Mouse (Mus musculus): ENCODE measurements around the gene Fam129c.

Fam129c gene

GRCm38 (mm10) chr8:71612141-71612540 is 14.7 kb downstream of the Fam129c start:
- no peak for DNase-seq

GRCm38 (mm10) chr8:71613418-71613817 is 16.0 kb downstream of the Fam129c start:
- no peak for DNase-seq

- no peak for DNase-seq
Measured at GRCm38 (mm10) chr8:71619786-71620185, 22.3 kb downstream of the Fam129c start.

- DNase-seq = no peak
Measured at GRCm38 (mm10) chr8:71625088-71625487, 27.6 kb downstream of the Fam129c start.

- no peak for DNase-seq
Measured at GRCm38 (mm10) chr8:71626753-71627152, 29.3 kb downstream of the Fam129c start.

- DNase-seq = no peak
Measured at GRCm38 (mm10) chr8:71627265-71628099, 30.0 kb downstream of the Fam129c start.

- no peak for DNase-seq
Measured at GRCm38 (mm10) chr8:71628396-71629095, 31.1 kb downstream of the Fam129c start.

GRCm38 (mm10) chr8:71629096-71629697 is 31.7 kb downstream of the Fam129c start:
- DNase-seq = peak; percentile 89

- DNase-seq = no peak
Measured at GRCm38 (mm10) chr8:71629781-71630212, 32.3 kb downstream of the Fam129c start.

GRCm38 (mm10) chr8:71630761-71631160 is 33.3 kb downstream of the Fam129c start:
- DNase-seq = no peak

- DNase-seq = no peak
Measured at GRCm38 (mm10) chr8:71631897-71632296, 34.4 kb downstream of the Fam129c start.

GRCm38 (mm10) chr8:71633164-71633563 is 35.7 kb downstream of the Fam129c start:
- DNase-seq = no peak

GRCm38 (mm10) chr8:71633981-71634667 is 36.7 kb downstream of the Fam129c start:
- DNase-seq = no peak

GRCm38 (mm10) chr8:71637149-71638095 is 40.0 kb downstream of the Fam129c start:
- no peak for DNase-seq

GRCm38 (mm10) chr8:71638321-71638720 is 40.9 kb downstream of the Fam129c start:
- DNase-seq = no peak

- no peak for DNase-seq
Measured at GRCm38 (mm10) chr8:71639318-71639717, 41.9 kb downstream of the Fam129c start.

- DNase-seq = no peak
Measured at GRCm38 (mm10) chr8:71645510-71645909, 48.1 kb downstream of the Fam129c start.

- DNase-seq = no peak
Measured at GRCm38 (mm10) chr8:71654600-71654999, 57.2 kb downstream of the Fam129c start.

All from right cerebral cortex, postnatal 14 days (tissue).